Mouse (Mus musculus) activated CD4-positive, CD25-positive, alpha-beta regulatory T cell (primary cell): Measurements from ENCODE around the gene Gm5891. TPM values are rescaled to one million over a fixed set of nuclear protein-coding genes. Genes with fewer than 3 reads are reported as not detected.

Experiments
- polyA plus RNA-seq, 2 experiments: library from polyadenylated mRNA; unstranded; fragments of 100-300 nt; shearing (Covaris generic); gene quantifications; one replicate each; pipeline ENCODE4 v1.2.1; 2017

Gm5891 gene
- polyA plus RNA-seq: under 1 TPM in 1 of 2 experiments, not detected in 1; 0.23 TPM

GRCm38 (mm10) chr7:21921191-21921590 is at the start of gene Gm5891:
Gm5891 (minus strand) TSS chr7:21921291.

Other genes with a start within 250 kb of the Gm5891 start
- not detected for gene Gm4175, start 159.8 kb downstream of the Gm5891 start, polyA plus RNA-seq
- not detected for gene Gm4177, start 124.6 kb downstream of the Gm5891 start, polyA plus RNA-seq
- under 1 TPM in 1 of 2 experiments, not detected in 1; 0.21 TPM for gene Vmn1r135, start 88.9 kb downstream of the Gm5891 start, polyA plus RNA-seq
- not detected for gene Gm5725, start 77.0 kb downstream of the Gm5891 start, polyA plus RNA-seq
- gene Vmn1r137, start 73.3 kb upstream of the Gm5891 start, polyA plus RNA-seq: not detected
- gene Vmn1r138, start 107.6 kb upstream of the Gm5891 start, polyA plus RNA-seq: not detected
- not detected for gene Gm6176, start 135.0 kb upstream of the Gm5891 start, polyA plus RNA-seq
- gene Vmn1r139, start 147.8 kb upstream of the Gm5891 start, polyA plus RNA-seq: under 1 TPM in 1 of 2 experiments, not detected in 1; 0.33 TPM
- gene Gm16451, start 197.0 kb upstream of the Gm5891 start, polyA plus RNA-seq: not detected
- not detected for gene Gm10666, start 213.4 kb upstream of the Gm5891 start, polyA plus RNA-seq
- not detected for gene Vmn1r142, start 242.7 kb upstream of the Gm5891 start, polyA plus RNA-seq